Mouse (Mus musculus): Measurements from ENCODE around the gene Tm6sf2. TPM values are rescaled to one million over a fixed set of nuclear protein-coding genes. Genes with fewer than 3 reads are reported as not detected.
A peak's percentile ranks its signal among the peaks of the same experiment; 100 is the strongest.
"Not testable (repeated sequence)": the region's sequence is repeated elsewhere in the genome, so short reads cannot be mapped to it uniquely, and the experiment has no call there.

The Tm6sf2 gene
- 0.98 and 4.2 TPM in 2 replicates for total RNA-seq (2021)
- long read RNA-seq, experiment 1, result 0 reads
- long read RNA-seq, experiment 2, partial matches to known transcripts, result 2 of 6 reads
- long read RNA-seq, experiment 2, other reads (novel, unspliced or antisense), result 1 of 6 reads

GRCm38 (mm10) chr8:70072441-70073069 is at the start of gene Tm6sf2:
Tm6sf2 (plus strand) TSS chr8:70072924.
- peak; percentile 71 for DNase-seq

DNA sequence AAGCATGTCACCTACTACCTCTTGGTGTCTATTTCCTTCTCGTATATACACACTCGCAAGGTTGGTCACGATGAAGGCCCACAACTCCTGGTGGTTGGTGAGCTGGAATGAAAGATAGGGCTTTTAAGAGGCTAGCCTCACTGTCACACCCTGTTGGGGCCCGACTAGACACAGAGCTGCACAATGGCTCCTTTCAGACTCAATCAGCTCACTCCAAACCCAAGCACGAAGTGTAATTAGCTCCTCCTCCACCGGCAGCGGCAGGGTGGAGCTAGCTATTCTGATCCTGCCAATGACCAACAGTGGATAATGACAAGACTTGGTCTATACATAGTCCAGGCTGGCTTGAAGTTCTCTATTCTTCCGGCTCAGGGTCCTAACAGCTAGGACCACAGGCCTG is 49.1 kb upstream of the Tm6sf2 start:
- DNase-seq, result no peak

- no peak for DNase-seq
These were observed 46.6 kb upstream of the Tm6sf2 start for GRCm38 (mm10) chr8:70026151-70026550.

- DNase-seq, result no peak
These were observed 42.5 kb upstream of the Tm6sf2 start for GRCm38 (mm10) chr8:70030255-70030654.

DNA sequence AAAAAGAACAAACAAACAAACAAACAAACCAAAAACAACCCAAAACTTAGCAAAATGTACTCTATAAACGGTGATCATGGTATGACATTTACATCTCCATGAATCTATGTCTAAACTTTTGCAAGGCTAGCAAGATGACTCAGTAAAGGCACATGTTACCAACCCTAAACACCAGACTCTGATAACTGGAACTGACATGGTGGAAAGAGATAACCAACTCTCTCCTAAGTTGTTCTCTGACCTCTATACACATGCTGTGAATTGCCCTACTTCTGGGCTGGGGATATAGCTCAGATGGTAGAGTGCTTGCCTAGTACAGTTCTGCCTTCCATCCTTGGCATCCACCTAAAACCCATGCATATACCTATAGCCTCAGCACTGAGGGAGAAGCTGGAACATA is 34.7 kb upstream of the Tm6sf2 start:
- DNase-seq, result no peak

DNA sequence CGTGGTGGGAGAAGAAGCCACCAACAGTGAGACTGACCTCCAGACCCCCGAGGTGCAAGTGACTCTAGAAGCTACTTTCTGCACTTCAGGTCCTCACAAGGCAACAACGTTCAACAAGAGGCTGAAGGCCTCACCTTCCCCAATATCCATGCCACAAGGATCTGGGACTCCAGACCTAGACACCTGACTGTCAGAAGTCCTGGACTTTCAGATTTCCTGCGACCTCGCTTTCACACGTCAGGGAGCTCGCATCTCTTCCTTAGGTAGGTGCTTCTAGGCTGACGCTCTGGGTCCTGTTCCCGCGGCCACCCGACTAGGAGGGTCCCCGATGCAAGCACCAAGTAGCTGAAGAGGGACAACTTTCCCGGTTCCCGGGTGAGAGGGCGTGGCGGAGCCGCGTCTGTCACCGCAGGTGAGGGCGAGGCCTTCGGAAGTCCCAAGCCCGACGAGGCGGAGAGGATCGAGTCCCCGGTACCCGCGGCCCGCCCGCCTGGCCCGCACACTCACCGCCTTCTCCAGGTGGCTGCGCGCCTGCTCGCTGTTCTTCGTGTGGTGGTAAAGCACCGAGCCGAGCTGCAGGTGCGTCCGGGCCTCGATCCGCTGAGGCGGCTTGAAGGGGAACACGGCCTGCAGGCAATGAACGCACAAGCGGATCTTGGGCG is 30.7 kb upstream of the Tm6sf2 start:
- peak; percentile 55 for DNase-seq

DNA sequence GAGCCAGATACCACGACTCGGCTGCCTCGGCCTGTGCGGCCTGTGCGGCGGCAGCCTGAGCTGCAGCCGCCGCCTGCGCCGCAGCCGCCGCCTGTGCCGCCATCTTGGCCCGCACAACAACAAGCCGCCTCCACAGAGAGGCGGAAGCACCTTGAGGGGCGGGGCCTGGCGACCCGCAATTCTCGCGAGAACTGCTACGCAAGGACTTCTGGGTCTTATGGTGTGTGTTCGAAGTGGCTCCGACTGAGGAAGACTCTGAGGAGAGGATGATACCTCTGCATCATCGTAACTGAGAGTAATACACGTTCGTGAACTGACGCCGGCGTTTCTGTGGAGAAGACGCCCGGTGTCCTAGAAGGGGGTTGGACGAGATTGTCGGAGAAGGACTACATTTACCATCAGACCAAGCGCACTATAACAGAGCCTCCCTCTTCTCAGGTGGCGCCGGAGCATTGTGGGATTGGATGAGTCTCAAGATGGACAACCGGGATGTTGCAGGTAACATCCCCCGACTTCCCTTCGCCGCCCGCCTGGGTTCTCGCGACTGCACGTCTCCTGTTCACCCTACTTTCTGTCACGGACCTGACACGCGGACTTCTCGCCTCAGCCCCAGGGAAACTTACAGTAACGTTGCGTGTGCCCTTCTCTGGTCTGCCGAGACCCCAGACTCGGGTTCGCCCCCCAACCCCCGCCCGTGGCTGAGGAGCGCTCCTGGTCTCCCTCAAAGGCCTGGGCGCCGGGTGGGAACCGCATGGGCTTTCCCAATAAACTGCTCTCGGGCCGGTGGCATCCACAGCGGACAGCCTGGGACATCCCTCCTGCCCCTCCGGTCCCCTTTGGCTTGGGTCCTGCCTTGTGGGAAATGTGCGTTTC is 29.9 kb upstream of the Tm6sf2 start, which contains the start of the genes Mau2 and Sugp1:
Mau2 (minus strand) TSS at position 152 of the 873 bp plus-strand sequence.
Sugp1 (plus strand) TSS at position 231 of the 873 bp plus-strand sequence.
- peak; percentile 97 for DNase-seq

GRCm38 (mm10) chr8:70043996-70044395 is 28.7 kb upstream of the Tm6sf2 start:
- DNase-seq, result no peak

- DNase-seq, result no peak
These were observed 23.1 kb upstream of the Tm6sf2 start for GRCm38 (mm10) chr8:70049662-70050061.

GRCm38 (mm10) chr8:70050434-70050833 is 22.3 kb upstream of the Tm6sf2 start:
- DNase-seq, result not testable (repeated sequence)

- DNase-seq, result no peak
These were observed 15.0 kb upstream of the Tm6sf2 start for GRCm38 (mm10) chr8:70057721-70058120.

DNA sequence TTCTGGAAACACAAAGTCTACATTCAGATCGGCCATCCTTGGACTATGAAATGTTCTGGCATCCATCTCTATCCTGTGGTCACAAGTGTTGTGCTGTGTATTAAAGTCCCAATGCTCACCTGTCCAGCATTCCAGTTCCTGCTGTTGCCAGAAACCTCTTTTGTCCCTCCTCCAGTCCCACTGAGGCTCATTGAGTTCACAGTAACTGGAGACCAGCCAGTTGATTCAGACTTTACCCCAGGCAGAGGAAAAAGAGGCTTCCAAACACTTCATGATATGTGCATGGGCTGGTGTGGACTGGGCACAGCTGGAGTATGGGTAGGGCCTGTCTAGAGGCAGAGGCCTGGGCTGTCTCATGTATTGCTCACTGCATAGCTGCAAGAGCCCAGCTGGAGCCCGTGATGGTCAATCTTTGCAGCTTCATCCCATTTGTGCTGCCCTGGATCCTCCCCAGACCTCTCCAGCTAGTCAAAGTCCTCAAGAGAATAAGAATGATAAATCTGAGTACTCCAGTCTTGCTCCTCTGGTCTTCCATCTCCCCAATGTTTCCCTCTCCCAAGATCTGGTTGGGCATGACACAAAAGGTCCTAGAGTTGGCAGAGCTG is 786 bp upstream of the Tm6sf2 start:
- DNase-seq, result no peak

GRCm38 (mm10) chr8:70073120-70073519 is 396 bp downstream of the Tm6sf2 start:
- DNase-seq, result no peak

DNA sequence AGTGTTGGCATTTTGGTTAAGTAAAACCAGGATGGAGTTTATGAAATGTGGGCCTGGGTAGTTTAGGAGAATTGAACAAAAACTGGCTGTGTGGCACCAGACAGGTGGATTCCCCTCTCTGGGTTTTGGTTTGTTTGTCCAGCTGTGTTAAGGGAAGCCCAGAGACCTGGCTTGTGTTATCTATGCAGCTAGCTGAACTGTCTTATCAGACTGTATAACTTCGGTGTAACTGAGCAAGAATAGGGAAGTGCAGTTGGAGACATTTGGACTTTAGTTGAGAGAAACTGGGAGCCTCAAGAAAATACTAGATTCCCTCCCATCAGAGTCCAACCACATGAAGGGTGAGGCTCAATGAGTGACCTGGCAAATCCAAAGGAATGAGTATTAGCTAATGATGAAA is 958 bp downstream of the Tm6sf2 start:
- DNase-seq, result no peak

DNA sequence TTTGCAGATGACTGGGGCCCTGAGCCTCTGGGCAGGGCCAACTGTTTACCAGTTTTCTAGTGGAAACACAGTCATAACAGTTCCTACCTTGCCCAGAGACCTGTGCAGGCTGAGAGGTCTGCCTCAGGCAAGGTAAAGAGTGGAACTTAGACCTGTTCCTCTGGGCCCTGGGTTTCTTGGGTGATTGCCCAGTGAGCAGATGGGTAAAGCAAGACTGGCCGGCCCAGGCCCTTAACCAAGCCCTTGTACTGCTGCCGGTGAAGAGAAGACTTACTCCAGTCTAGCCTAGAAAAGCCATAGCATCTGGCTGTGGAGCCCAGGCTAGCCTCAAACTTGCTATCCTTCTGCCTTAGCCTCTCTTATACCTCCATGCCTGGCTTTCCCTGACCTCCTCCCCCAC is 9.3 kb downstream of the Tm6sf2 start:
- DNase-seq, result no peak

DNA sequence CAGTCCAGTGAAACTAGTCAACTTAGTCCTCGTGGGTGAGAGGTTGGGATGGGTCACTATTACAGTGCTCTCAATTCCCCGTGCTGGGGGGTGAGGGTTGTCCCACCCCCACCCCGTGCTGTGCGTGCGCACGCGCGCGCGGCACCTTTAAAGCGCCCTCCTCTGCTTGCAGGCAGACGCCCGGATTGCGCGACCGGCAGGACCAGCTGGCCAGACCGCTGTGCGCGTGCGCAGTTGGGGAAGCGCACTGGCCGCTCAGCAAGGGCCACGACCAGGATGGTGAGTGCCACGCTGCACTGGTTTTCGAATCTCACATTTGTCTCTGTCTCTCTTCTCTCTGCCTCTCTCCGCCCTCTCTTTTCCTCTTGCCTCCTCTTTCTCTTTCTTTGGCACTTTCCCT is 10.6 kb downstream of the Tm6sf2 start, which contains the start of gene Hapln4:
Hapln4 (plus strand) TSS at position 173 of the 400 bp plus-strand sequence.
- DNase-seq, result peak; percentile 76

GRCm38 (mm10) chr8:70084191-70085065 is 11.7 kb downstream of the Tm6sf2 start:
- DNase-seq, result peak; percentile 34

DNA sequence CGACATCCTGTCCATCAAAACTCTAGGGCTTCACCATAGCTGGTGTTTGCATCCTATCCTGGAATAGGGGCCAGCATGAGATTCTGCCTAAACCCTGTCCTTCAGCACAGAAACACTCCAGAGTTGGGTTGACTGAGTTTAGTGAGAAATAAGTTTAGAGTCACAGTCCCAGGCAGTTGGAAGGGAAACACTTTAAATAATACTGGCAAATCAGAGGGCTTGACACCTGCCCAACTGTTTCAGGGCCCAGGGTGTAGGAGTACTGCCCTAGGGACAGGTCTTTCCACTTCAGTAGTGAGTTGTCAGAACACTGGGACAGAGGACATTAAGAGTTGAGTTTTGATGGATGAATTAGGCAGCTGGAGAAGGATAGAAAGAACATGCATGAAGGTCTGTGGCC is 13.4 kb downstream of the Tm6sf2 start:
- DNase-seq, result no peak

DNA sequence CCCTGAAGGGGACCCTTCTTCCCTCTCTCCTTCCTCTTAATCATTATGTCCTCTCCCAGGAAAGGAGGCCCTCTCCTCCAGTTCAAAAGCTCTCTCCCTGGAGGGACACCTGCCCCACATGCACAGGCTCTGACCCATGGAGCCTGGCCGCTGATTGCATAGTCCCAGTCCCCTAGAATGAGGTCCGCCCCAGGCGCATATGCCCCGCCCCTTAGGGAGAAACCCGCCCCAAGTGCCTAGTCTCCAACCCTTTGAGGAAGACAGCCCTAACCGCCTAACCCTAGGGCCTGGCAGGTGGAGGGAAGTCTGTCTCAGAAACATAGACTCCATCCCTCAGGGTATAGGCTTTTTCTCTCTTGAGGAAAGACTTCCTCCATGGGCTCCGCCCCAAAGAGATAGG is 14.5 kb downstream of the Tm6sf2 start:
- DNase-seq, result peak; percentile 11

- peak; percentile 67 for DNase-seq
These were observed 15.3 kb downstream of the Tm6sf2 start for GRCm38 (mm10) chr8:70087836-70088650.

Measured in adrenal gland, postnatal 14 days (tissue).